Mouse (Mus musculus) left cerebral cortex, adult 18-20 months (tissue): ENCODE results near the gene Scamp4. TPM values are rescaled to one million over a fixed set of nuclear protein-coding genes. Genes with fewer than 3 reads are reported as not detected.
A peak's percentile ranks its signal among the peaks of the same experiment; 100 is the strongest.

Experiments used
- DNase-seq, 2 experiments: peaks; one replicate each; pipeline ENCODE4 v3.0.0; 2021 to 2022; ENCODE audit warnings: low spot score in 2 of 2, mixed read lengths in 1 of 2
- long read RNA-seq, 2 experiments: library from polyadenylated mRNA; stranded (forward); transcript quantifications; one replicate each; pipeline ENCODE4 v2.0.0; 2021
- total RNA-seq, 2 experiments: library from RNA; stranded (reverse); gene quantifications; 2 replicates each; pipeline ENCODE4 v1.2.3; 2021

Scamp4 gene
- 10 to 100 TPM; 49.1 to 50.5 TPM for total RNA-seq
- long read RNA-seq, experiment 1, transcript Scamp4-203 (6 exons, 639 nt) = minor isoform, 5 of 127 reads
- long read RNA-seq, experiment 1, transcript Scamp4-201 (7 exons, 1,804 nt) = major isoform, 84 of 127 reads
- long read RNA-seq, experiment 1, partial matches to known transcripts = 9 of 127 reads
- long read RNA-seq, experiment 1, other reads (novel, unspliced or antisense) = 24 of 127 reads
- long read RNA-seq, experiment 2, transcript Scamp4-201 (7 exons, 1,804 nt) = major isoform, 52 of 77 reads
- long read RNA-seq, experiment 2, partial matches to known transcripts = 9 of 77 reads
- long read RNA-seq, experiment 2, other reads (novel, unspliced or antisense) = 12 of 77 reads

GRCm38 (mm10) chr10:80602698-80603325 lies at the start of gene Scamp4, which contains the start of gene Adat3:
Scamp4 (plus strand) TSS chr10:80602872.
Adat3 (plus strand) TSS chr10:80602880.
- DNase-seq = peak; percentile 95 to 96

- no peak for DNase-seq
These were observed 49.1 kb upstream of the Scamp4 start for GRCm38 (mm10) chr10:80553575-80553974.

- DNase-seq = no peak
These were observed 48.7 kb upstream of the Scamp4 start for GRCm38 (mm10) chr10:80553997-80554396.

GRCm38 (mm10) chr10:80557346-80557965 lies 45.2 kb upstream of the Scamp4 start:
- peak; percentile 69 to 87 for DNase-seq

DNA sequence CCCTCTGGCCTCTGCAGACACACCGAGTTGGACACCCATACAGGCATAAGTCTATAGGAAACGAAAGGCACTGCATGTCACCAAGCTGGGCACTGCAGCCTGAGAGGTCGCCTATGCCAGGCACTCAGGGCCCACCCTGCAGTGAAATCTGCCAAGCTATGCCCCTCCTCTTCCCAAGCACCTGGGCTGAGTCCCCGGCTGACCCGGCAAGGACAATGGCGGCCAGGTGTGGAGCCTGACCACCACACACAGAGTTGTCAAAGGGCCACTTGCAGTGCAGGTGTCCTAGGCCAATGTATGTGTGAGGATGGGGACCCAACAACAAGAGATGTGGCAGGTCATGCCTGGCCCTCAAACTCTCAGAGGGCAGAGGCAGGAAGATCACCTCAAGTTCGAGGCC lies 43.2 kb upstream of the Scamp4 start:
- no peak for DNase-seq

GRCm38 (mm10) chr10:80560621-80561020 lies 42.1 kb upstream of the Scamp4 start:
- DNase-seq = no peak

DNA sequence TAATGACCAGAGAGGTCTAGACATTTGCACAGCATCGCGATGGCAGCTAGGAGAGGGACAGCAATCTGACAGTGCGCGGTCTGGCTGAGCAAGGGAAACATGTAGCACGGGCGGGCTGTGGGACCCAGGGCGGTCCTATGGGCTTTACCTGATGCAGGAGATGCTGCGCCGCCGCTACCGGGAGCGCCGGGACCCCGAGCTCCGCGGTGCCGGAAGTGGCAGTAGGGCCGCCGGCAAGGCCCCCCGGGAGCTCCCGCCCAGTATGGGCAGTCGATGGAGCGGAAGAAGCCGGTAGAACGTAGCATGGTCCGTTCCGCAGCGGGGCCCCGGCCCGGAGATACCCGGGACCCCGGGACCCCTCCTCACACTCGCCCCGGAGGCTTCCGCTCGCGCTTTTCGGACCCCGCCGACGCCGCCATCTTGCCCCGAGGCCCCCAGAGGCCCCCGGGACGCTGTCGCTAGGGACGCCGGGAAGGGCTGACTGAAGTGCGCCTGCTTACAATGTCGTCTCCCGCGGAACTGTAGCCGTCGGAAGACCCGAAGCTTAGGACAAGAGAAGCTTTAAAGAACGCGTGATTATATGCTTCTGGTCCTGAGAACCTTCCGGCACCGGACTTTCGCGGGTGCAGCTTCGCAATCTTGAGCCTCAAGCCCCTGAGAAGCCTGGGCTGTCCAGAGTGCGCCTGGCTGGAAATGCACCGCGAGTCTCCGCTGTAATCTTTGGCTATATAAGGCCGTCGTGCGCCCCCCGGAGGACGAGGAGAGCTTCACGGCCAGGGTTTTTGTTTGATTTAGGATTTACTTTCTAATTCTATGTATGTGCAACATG lies 41.3 kb upstream of the Scamp4 start, which contains the start of gene Rexo1:
Gene Rexo1 (minus strand): TSS at position 445 of the 829 bp plus-strand sequence.
- peak; percentile 92 to 94 for DNase-seq

- peak; percentile 91 to 98 for DNase-seq
These were observed 36.1 kb upstream of the Scamp4 start for GRCm38 (mm10) chr10:80566375-80567092.

GRCm38 (mm10) chr10:80568876-80569275 lies 33.8 kb upstream of the Scamp4 start:
- no peak for DNase-seq

DNA sequence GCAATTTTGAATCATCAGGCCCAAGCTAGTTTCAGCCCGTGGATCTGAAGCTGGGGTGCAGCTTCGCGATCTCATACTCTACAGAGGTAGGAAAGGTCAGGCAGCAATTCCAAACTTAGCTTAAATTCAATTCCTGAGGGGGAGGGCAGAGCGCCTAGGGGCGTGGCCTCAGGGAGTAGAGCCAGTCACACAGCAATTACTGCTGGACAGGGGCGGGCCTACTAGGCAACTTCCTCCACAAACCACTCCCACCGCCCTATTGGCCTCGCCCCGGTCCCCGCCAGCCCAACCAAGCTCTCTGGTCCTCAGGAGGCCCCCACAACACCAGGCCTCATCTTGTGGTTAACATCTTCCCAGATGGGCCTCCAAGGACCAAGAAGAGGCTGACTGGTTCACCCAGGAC lies 33.0 kb upstream of the Scamp4 start:
- no peak for DNase-seq

- DNase-seq = no peak
These were observed 32.3 kb upstream of the Scamp4 start for GRCm38 (mm10) chr10:80570419-80570818.

GRCm38 (mm10) chr10:80570871-80571836 lies 31.5 kb upstream of the Scamp4 start:
- DNase-seq = no peak

DNA sequence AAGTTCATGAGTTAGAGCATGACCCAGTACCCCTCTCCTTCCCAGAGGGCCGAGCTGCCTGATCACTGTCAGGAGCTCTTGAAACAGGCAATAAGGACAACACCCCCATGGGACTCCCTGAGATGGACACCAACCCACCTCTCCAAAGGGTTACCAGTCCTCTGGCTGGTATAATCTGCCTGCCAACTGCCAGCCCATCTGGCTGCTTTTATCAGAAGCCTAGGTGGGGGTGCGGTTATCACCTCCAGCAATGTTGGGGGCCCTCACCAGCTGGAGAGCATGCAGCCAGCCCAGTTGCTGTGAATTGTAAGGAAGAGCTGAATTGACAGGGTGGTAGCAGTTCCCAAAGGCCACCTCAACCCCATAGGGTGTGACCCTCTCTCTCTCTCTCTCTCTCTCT lies 30.2 kb upstream of the Scamp4 start:
- DNase-seq = no peak

- DNase-seq = peak; percentile 47 to 63
These were observed 28.7 kb upstream of the Scamp4 start for GRCm38 (mm10) chr10:80573944-80574343.

GRCm38 (mm10) chr10:80574896-80575295 lies 27.8 kb upstream of the Scamp4 start:
- no peak for DNase-seq

GRCm38 (mm10) chr10:80575925-80576324 lies 26.7 kb upstream of the Scamp4 start:
- no peak for DNase-seq

DNA sequence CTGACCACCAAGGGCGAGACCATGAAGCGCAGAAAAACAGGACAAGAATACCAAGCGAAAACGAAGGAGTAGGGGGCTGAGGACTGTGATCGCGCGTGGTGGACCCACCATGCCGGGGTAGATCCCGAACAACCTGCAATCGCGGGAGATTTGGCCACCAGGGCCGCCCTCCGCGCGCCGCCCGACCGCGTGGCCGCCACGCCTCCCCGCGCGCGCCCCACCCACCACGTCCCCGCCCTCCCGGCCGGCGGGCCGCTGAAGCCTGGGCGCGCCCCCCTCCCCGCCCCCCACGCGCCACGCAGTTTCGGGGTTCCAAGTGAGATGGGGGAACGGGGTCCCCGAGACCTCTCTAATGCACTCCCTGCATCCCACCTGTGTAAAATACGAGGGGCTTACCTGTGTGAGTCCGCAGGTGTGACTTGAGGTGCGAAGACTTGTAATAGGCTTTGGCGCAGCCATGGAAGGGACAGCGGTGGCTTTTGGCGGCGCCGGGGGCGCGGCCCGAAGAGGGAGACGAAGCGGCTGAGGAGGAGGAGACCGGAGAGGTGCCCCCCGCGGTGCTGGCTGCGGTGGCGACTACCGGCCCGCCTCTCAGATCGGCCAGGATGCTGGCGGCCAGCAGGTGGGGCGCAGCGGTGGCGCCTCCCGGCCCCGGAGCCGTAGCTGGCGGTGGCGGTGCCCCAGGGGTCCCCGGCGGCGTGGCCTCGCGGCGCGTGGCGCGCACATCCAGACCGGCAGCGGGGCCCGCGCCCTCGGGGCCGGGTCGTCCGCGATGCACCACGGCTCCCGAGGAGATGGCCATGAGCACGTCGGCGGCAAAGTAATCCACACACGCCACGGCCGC lies 26.1 kb upstream of the Scamp4 start:
- DNase-seq = peak; percentile 61 to 63
